Mouse (Mus musculus) kidney, adult 2 months (tissue): ENCODE results near the gene Gamt.

ENCODE experiments used
- CTCF ChIP-seq: fragments of 200-500 bp; conservative IDR thresholded peaks from 2 replicates; pipeline ENCODE4 v1.5.1; 2011; ENCODE audit warnings: low read depth, mild to moderate bottlenecking, control low read depth, low read length, moderate library complexity, mixed read lengths; ENCODE audit not compliant: insufficient read depth, insufficient read length
- POLR2A ChIP-seq: fragments of 200-500 bp; IDR thresholded peaks from one replicate; pipeline ENCODE4 v1.6.1; 2011; ENCODE audit warnings: low read depth, low read length, control low read depth

GRCm38 (mm10) chr10:80302471-80302881, 41.7 kb upstream of the Gamt start:
- no peak for TF ChIP-seq CTCF
- TF ChIP-seq POLR2A: no peak
